Mouse (Mus musculus) lung, adult 2 months (tissue): ENCODE results near the gene Hsd17b3.

Source experiments
- CTCF ChIP-seq: fragments of 200-500 bp; IDR thresholded peaks from 2 replicates; pipeline ENCODE4 v1.5.1; 2011; ENCODE audit warnings: mild to moderate bottlenecking, low read length, control low read depth; ENCODE audit not compliant: insufficient read depth
- POLR2A ChIP-seq: fragments of 200-500 bp; IDR thresholded peaks from 2 replicates; pipeline ENCODE4 v1.6.1; 2011; ENCODE audit warnings: low read depth, mild to moderate bottlenecking, control low read depth, low read length, borderline replicate concordance; ENCODE audit errors: extremely low read depth

DNA sequence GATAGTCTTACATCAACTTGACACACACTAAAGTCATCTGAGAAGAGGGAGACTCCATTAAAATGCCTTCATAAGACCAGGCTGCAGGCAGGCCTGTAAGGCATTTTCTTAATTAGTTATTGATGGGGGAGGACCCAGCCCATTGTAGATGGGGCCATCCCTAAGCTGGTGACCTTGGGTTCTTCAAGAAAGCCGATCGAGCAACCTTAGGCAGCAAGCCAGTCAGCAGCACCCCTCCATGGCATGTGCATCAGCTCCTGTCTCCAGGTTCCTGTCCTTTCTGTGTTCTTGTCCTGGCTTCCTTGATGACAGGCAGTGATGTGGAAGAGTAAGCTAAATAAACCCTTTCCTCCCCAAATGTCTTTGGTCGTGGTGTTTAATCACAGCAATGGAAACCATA, 3.1 kb upstream of the Hsd17b3 start:
- TF ChIP-seq CTCF (no peak), POLR2A (no peak)
